Comparison of ENCODE assay signal across 8 mouse cellular contexts in genomic region chr15:12096447-12096846, GRCm38 (mm10). TPM values are rescaled to one million over a fixed set of nuclear protein-coding genes. Genes with fewer than 3 reads are reported as not detected.
A peak's percentile ranks its signal among the peaks of the same experiment; 100 is the strongest.
DNase-seq lines count a peak whose midpoint lies in the region; ATAC-seq lines count a peak whose summit lies in the region.
"Had no signal": no experiment of that assay in that cellular context is flagged by ENCODE, and none has a peak within 500 bp of the region (broad histone marks: within the 10 kb centered on the region; RNA-seq: fewer than 3 reads in every experiment).

No protein-coding gene starts in this region.

- peak; percentile 87 for ATAC-seq in frontal cortex, adult (ENCODE audit: low TSS enrichment)

- peak; percentile 43 for DNase-seq in gastrocnemius, postnatal 14 days
- no peak for DNase-seq in gastrocnemius, adult 18-20 months (ENCODE audit: low spot score)
- peak; percentile 89 for DNase-seq in layer of hippocampus, adult 9-11 months
- DNase-seq in right cerebral cortex, adult 18-20 months = peak; percentile 87
- no peak for DNase-seq in kidney, adult 11 months
- no peak for DNase-seq in urinary bladder, postnatal 14 days (ENCODE audit: low spot score)
- DNase-seq: kidney, adult 18-20 months had no signal

- intact Hi-C loops in gastrocnemius, postnatal 14 days (cut with DNase I; ENCODE audit: low total_unique reads) = no loop called here

RNA-seq across cellular contexts. Expression of gene Zfr, which starts 21.2 kb away (rescaled TPM):
- 10 to 100 TPM; 52.1 to 58.4 TPM for total RNA-seq in gastrocnemius, postnatal 14 days (2021)
- 10 to 100 TPM; 57.8 to 68.4 TPM for total RNA-seq in gastrocnemius, adult 18-20 months (2021)

Comparison
In these comparisons a context has a peak if more than half of its experiments do, and no peak if none do; other contexts are left out.
1. DNase-seq: peak in gastrocnemius, postnatal 14 days (single experiment), layer of hippocampus, adult 9-11 months (single experiment) and right cerebral cortex, adult 18-20 months (single experiment); none in gastrocnemius, adult 18-20 months (single experiment), kidney, adult 11 months (single experiment) and urinary bladder, postnatal 14 days (single experiment).